26 mouse cellular contexts compared by ENCODE assay signal in genomic region chr4:63199366-63199765, GRCm38 (mm10). TPM values are rescaled to one million over a fixed set of nuclear protein-coding genes. Genes with fewer than 3 reads are reported as not detected.
DNase-seq lines count a peak whose midpoint lies in the region; ATAC-seq and TF ChIP-seq lines count a peak whose summit lies in the region.
"Had no signal": no experiment of that assay in that cellular context is flagged by ENCODE, and none has a peak within 500 bp of the region (broad histone marks: within the 10 kb centered on the region; RNA-seq: fewer than 3 reads in every experiment).

No protein-coding gene starts in this region.

- no peaks in the 10 kb centered on the region for H3K36me3 ChIP-seq in stomach, postnatal 0 days (ENCODE audit: control insufficient read depth, insufficient read depth, low read length)
- H3K36me3 ChIP-seq: embryonic facial prominence, embryonic 13.5 days; forebrain, embryonic 12.5 days; G1E; heart, embryonic 12.5 days; hindbrain, embryonic 12.5 days had no signal

- H3K4me2 ChIP-seq in stomach, postnatal 0 days (replicated peaks; ENCODE audit: low read depth) = no peak overlapping the region
- H3K4me2 ChIP-seq: embryonic facial prominence, embryonic 13.5 days; forebrain, embryonic 12.5 days; heart, embryonic 12.5 days; hindbrain, embryonic 12.5 days had no signal

- no peaks in the 10 kb centered on the region for H3K9me3 ChIP-seq in stomach, postnatal 0 days (ENCODE audit: control insufficient read depth, low read length)
- H3K9me3 ChIP-seq: embryonic facial prominence, embryonic 13.5 days; forebrain, embryonic 12.5 days; heart, embryonic 12.5 days; hindbrain, embryonic 12.5 days had no signal

- H3K9ac ChIP-seq in stomach, postnatal 0 days (ENCODE audit: low read length) = no peak overlapping the region
- H3K9ac ChIP-seq: embryonic facial prominence, embryonic 13.5 days; forebrain, embryonic 12.5 days; heart, embryonic 12.5 days; hindbrain, embryonic 12.5 days had no signal

- H3K27me3 ChIP-seq in stomach, postnatal 0 days (ENCODE audit: control insufficient read depth, insufficient read depth, low read length) = no peaks in the 10 kb centered on the region
- H3K27me3 ChIP-seq: embryonic facial prominence, embryonic 13.5 days; forebrain, embryonic 12.5 days; hindbrain, embryonic 12.5 days had no signal

- no peak overlapping the region for H3K4me3 ChIP-seq in stomach, postnatal 0 days (ENCODE audit: low read depth, low read length)
- H3K4me3 ChIP-seq: embryonic facial prominence, embryonic 13.5 days; forebrain, embryonic 12.5 days; heart, embryonic 12.5 days; hindbrain, embryonic 12.5 days had no signal

- TF ChIP-seq EP300 in stomach, postnatal 0 days (optimal IDR thresholded peaks at IDR 0.05) = no peak

- TF ChIP-seq CTCF in stomach, postnatal 0 days (IDR thresholded peaks at IDR 0.05; ENCODE audit: low read depth) = no peak

- peak; percentile 53 for DNase-seq in adrenal gland, adult 2 months
- no peak for DNase-seq in adrenal gland, adult 8-10 months
- DNase-seq in heart, adult 11 months = peak; percentile 94
- DNase-seq in heart, adult 9 months (ENCODE audit: low spot score in 2 of 2) = no peak
- DNase-seq in lung, postnatal 10 days = peak; percentile 35
- DNase-seq in lung, adult 18-20 months = no peak
- DNase-seq in stomach, postnatal 0 days (ENCODE audit: low spot score) = no peak
- DNase-seq: B cell, adult 2 months; cerebellum, adult 18-20 months; cerebellum, adult 9-11 months; cerebellum, postnatal 36 days; gastrocnemius, postnatal 14 days; heart, adult 18-20 months; heart, postnatal 36 days; kidney, adult 18-20 months had no signal

- ATAC-seq in stomach, postnatal 0 days (ENCODE audit: low FRiP score, low TSS enrichment) = peak; percentile 18; the same call in 1 of the 2 replicates
- no peak for ATAC-seq in megakaryocyte, adult 5-6 weeks (ENCODE audit: poor library complexity, severe bottlenecking)
- ATAC-seq: CD4-positive, CD25-positive, alpha-beta regulatory T cell, adult 4 months; forebrain, embryonic 16.5 days; hindbrain, embryonic 16.5 days; inflammation-experienced regulatory T-cells, adult 6 months had no signal

- no peak overlapping the region for H3K27ac ChIP-seq in stomach, postnatal 0 days (replicated peaks)
- H3K27ac ChIP-seq: embryonic facial prominence, embryonic 13.5 days; forebrain, embryonic 12.5 days; hindbrain, embryonic 12.5 days had no signal

- no peaks in the 10 kb centered on the region for H3K4me1 ChIP-seq in stomach, postnatal 0 days (replicated peaks; ENCODE audit: control insufficient read depth, insufficient read depth)
- H3K4me1 ChIP-seq: embryonic facial prominence, embryonic 13.5 days; forebrain, embryonic 12.5 days; heart, embryonic 12.5 days; hindbrain, embryonic 12.5 days had no signal

- 86% methylated on average over 5 of the region's 5 CpGs for WGBS in stomach, postnatal 0 days

RNA-seq across cellular contexts. Expression of gene Col27a1, which starts 14.4 kb away (rescaled TPM):
- 10 to 100 TPM in 1 of 2 experiments, 1 to 10 TPM in 1; 8.4 to 13.0 TPM for total RNA-seq in adrenal gland, adult 2 months (2021)
- polyA plus RNA-seq in adrenal gland, adult 2 months (2012; rRNA removed) = 12.9 and 14.9 TPM in 2 replicates
- total RNA-seq in adrenal gland, adult 8-10 months (2022) = 10 to 100 TPM in 3 of 4 experiments, 1 to 10 TPM in 1; 9.8 to 32.3 (median 22.5) TPM
- 5.3 and 6.2 TPM in 2 replicates for polyA plus RNA-seq in stomach, postnatal 0 days (2015; fragmentation: Nextera tagmentation; extraction: Ambion mirVana)
- total RNA-seq in megakaryocyte, adult 5-6 weeks (2015) = 0.23 and 0.42 TPM in 2 replicates
- 0.24 and 0.44 TPM in 2 replicates for total RNA-seq in megakaryocyte, adult 5-6 weeks (2017)
- polyA plus RNA-seq: G1E had no signal

RNA-seq across cellular contexts. Expression of gene Kif12, which starts 27.4 kb away (rescaled TPM):
- total RNA-seq in adrenal gland, adult 2 months (2021) = not detected
- 0.26 TPM in 1 of 2 replicates, not detected in the other for polyA plus RNA-seq in adrenal gland, adult 2 months (2012; rRNA removed)
- not detected for total RNA-seq in adrenal gland, adult 8-10 months (2022)
- polyA plus RNA-seq in stomach, postnatal 0 days (2015; fragmentation: Nextera tagmentation; extraction: Ambion mirVana) = 4.0 and 4.7 TPM in 2 replicates
- not detected in 2 replicates for total RNA-seq in megakaryocyte, adult 5-6 weeks (2015)
- total RNA-seq in megakaryocyte, adult 5-6 weeks (2017) = not detected in 2 replicates
- total RNA-seq: G1E; gastrocnemius, postnatal 14 days; heart, adult 18-20 months; heart, postnatal 36 days had no signal
- polyA plus RNA-seq: CD4-positive, CD25-positive, alpha-beta regulatory T cell, adult 4 months; embryonic facial prominence, embryonic 13.5 days; forebrain, embryonic 12.5 days; frontal cortex, adult 2 months; G1E; hindbrain, embryonic 16.5 days; inflammation-experienced regulatory T-cells, adult 6 months had no signal

RNA-seq across cellular contexts. Expression of gene Ambp, which starts 44.8 kb away (rescaled TPM):
- 1 to 10 TPM in 1 of 2 experiments, under 1 TPM in 1; 0.38 to 7.1 TPM for total RNA-seq in adrenal gland, adult 2 months (2021)
- 0.61 TPM in 1 of 2 replicates, not detected in the other for polyA plus RNA-seq in adrenal gland, adult 2 months (2012; rRNA removed)
- under 1 TPM in 3 of 4 experiments, not detected in 1; 0.28 to 0.83 (median 0.38) TPM for total RNA-seq in adrenal gland, adult 8-10 months (2022)
- polyA plus RNA-seq in stomach, postnatal 0 days (2015; fragmentation: Nextera tagmentation; extraction: Ambion mirVana) = 8.2 and 10.6 TPM in 2 replicates
- not detected in 2 replicates for total RNA-seq in megakaryocyte, adult 5-6 weeks (2015)
- not detected in 2 replicates for total RNA-seq in megakaryocyte, adult 5-6 weeks (2017)
- total RNA-seq: G1E; gastrocnemius, postnatal 14 days; heart, adult 18-20 months; heart, postnatal 36 days had no signal
- polyA plus RNA-seq: CD4-positive, CD25-positive, alpha-beta regulatory T cell, adult 4 months; embryonic facial prominence, embryonic 13.5 days; forebrain, embryonic 12.5 days; G1E; hindbrain, embryonic 12.5 days; hindbrain, embryonic 16.5 days; inflammation-experienced regulatory T-cells, adult 6 months had no signal

Comparison
In these comparisons a context has a peak if more than half of its experiments do, and no peak if none do; other contexts are left out.
1. DNase-seq: peak in adrenal gland, adult 2 months (single experiment), heart, adult 11 months (single experiment) and lung, postnatal 10 days (single experiment); none in adrenal gland, adult 8-10 months (single experiment), heart, adult 9 months (0 of 2), lung, adult 18-20 months (0 of 2) and stomach, postnatal 0 days (single experiment).
2. RNA of gene Col27a1, which starts 14.4 kb away (total RNA-seq): 9.8 to 32.3 TPM in adrenal gland, adult 8-10 months and 8.4 to 13.0 TPM in adrenal gland, adult 2 months; 0.23 to 0.44 TPM in megakaryocyte, adult 5-6 weeks; every median in the first group is over 4 times any median in the second.